In the genomic region with DNA sequence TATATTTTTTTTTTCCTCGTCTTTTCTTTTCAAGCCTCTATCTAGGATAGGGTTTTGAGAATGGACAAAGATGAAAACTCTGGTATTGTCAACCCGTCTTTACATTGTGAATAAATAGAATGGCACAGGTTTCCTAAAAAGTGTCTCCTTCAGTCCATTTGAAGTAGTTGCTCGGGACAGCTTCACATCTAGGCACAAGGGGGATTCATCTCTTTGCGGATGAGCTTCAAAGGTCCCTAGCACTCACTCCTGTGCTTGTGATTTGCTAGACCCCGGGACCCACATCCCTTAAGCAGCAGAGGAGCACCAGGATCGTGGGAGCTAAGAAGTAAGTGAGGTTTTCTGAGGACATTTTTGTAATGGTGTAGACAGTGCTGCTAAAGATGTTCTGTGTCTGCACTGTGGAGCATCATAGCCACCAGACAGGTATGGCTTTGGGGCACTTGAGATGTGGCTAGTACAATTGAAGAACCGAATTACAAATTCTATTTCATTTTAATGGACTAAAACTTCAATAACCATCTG, we compare ENCODE assay signal across 9 mouse cellular contexts. TPM values are rescaled to one million over a fixed set of nuclear protein-coding genes. Genes with fewer than 3 reads are reported as not detected.
DNase-seq lines count a peak whose midpoint lies in the region; ATAC-seq and TF ChIP-seq lines count a peak whose summit lies in the region.
"Had no signal": no experiment of that assay in that cellular context is flagged by ENCODE, and none has a peak within 500 bp of the region (broad histone marks: within the 10 kb centered on the region; RNA-seq: fewer than 3 reads in every experiment).

No protein-coding gene starts in this region.

- H3K9ac ChIP-seq in intestine, postnatal 0 days (ENCODE audit: low read depth, low read length) = peak overlapping the region; percentile 53
- peak overlapping the region; percentile 60 for H3K9ac ChIP-seq in neural tube, embryonic 15.5 days (replicated peaks)

- no peak overlapping the region for H3K27ac ChIP-seq in cerebellum, adult 2 months (ENCODE audit: insufficient read depth, low read length)
- H3K27ac ChIP-seq in intestine, postnatal 0 days (ENCODE audit: low read depth, low read length) = no peak overlapping the region
- H3K27ac ChIP-seq in neural tube, embryonic 15.5 days (replicated peaks) = peak overlapping the region; percentile 41

- WGBS in cerebellum, adult 2 months = 11% methylated on average over 7 of the region's 7 CpGs
- 10% methylated on average over 7 of the region's 7 CpGs for WGBS in intestine, postnatal 0 days
- 13% methylated on average over 7 of the region's 7 CpGs for WGBS in neural tube, embryonic 15.5 days

- H3K4me2 ChIP-seq in intestine, postnatal 0 days (replicated peaks; ENCODE audit: low read depth) = peak overlapping the region; percentile 74
- H3K4me2 ChIP-seq in neural tube, embryonic 15.5 days = peak overlapping the region; percentile 85

- no peaks in the 10 kb centered on the region for H3K9me3 ChIP-seq in intestine, postnatal 0 days (ENCODE audit: control insufficient read depth)
- no peaks in the 10 kb centered on the region for H3K9me3 ChIP-seq in neural tube, embryonic 15.5 days (replicated peaks)

- TF ChIP-seq CTCF in cerebellum, adult 2 months (IDR thresholded peaks at IDR 0.05; ENCODE audit: borderline replicate concordance, insufficient read depth, low read depth, low read length) = no peak
- no peak for TF ChIP-seq CTCF in intestine, postnatal 0 days (IDR thresholded peaks at IDR 0.05; ENCODE audit: low read depth)

- no peaks in the 10 kb centered on the region for H3K36me3 ChIP-seq in intestine, postnatal 0 days (ENCODE audit: control insufficient read depth, insufficient read depth)
- no peaks in the 10 kb centered on the region for H3K36me3 ChIP-seq in neural tube, embryonic 15.5 days

- DNase-seq in cerebellum, adult 2 months = no peak
- DNase-seq in cerebellum, adult 18-20 months = no peak
- peak; percentile 16 for DNase-seq in 3134 (ENCODE audit: extremely low read depth, insufficient read length, low spot score)
- peak; percentile 18 for DNase-seq in embryo, embryonic 9.5 days (ENCODE audit: extremely low spot score)
- DNase-seq in cerebellum, adult 9-10 months = no peak

- no peaks in the 10 kb centered on the region for H3K27me3 ChIP-seq in cerebellum, adult 2 months (ENCODE audit: control insufficient read depth, insufficient read depth, low read length)
- no peaks in the 10 kb centered on the region for H3K27me3 ChIP-seq in intestine, postnatal 0 days (replicated peaks; ENCODE audit: control insufficient read depth, insufficient read depth, low read length)
- H3K27me3 ChIP-seq in neural tube, embryonic 15.5 days (replicated peaks) = no peaks in the 10 kb centered on the region

- no peak for ATAC-seq in intestine, postnatal 0 days
- no peak for ATAC-seq in neural tube, embryonic 15.5 days (ENCODE audit: low FRiP score)
- no peak for ATAC-seq in megakaryocyte-erythroid progenitor cell, adult 5-6 weeks (replicated peaks; ENCODE audit: low FRiP score, low TSS enrichment, poor library complexity, severe bottlenecking)

- no peak for TF ChIP-seq POLR2A in cerebellum, adult 2 months (IDR thresholded peaks at IDR 0.05; ENCODE audit: borderline replicate concordance, insufficient read depth, low read length)

- no peaks in the 10 kb centered on the region for H3K4me1 ChIP-seq in cerebellum, adult 2 months (ENCODE audit: control insufficient read depth, insufficient read depth, low read length)
- no peaks in the 10 kb centered on the region for H3K4me1 ChIP-seq in intestine, postnatal 0 days (replicated peaks; ENCODE audit: control insufficient read depth, insufficient read depth, low read length)
- peaks cover 18% of the 10 kb centered on the region for H3K4me1 ChIP-seq in neural tube, embryonic 15.5 days

- peak overlapping the region; percentile 48 for H3K4me3 ChIP-seq in cerebellum, adult 2 months (replicated peaks; ENCODE audit: insufficient read depth, low read depth, low read length)
- peak overlapping the region; percentile 51 for H3K4me3 ChIP-seq in intestine, postnatal 0 days (ENCODE audit: low read depth, low read length)
- peak overlapping the region; percentile 58 for H3K4me3 ChIP-seq in neural tube, embryonic 15.5 days (replicated peaks)

RNA-seq across cellular contexts. Expression of a gene that starts 0.7 kb away (rescaled TPM):
- 46.1 and 46.3 TPM in 2 replicates for polyA plus RNA-seq in cerebellum, adult 2 months (2012; rRNA removed)
- 9.3 and 10.2 TPM in 2 replicates for polyA plus RNA-seq in intestine, postnatal 0 days (2015; fragmentation: Nextera tagmentation; extraction: Ambion mirVana)
- polyA plus RNA-seq in neural tube, embryonic 15.5 days (2015; fragmentation: Nextera tagmentation; extraction: Ambion mirVana) = 97.9 and 110 TPM in 2 replicates
- 22.8 and 23.5 TPM in 2 replicates for total RNA-seq in megakaryocyte-erythroid progenitor cell, adult 5-6 weeks (2014; fragmentation: Nextera tagmentation)
- total RNA-seq in megakaryocyte-erythroid progenitor cell, adult 5-6 weeks (2017) = 28.6 and 54.5 TPM in 2 replicates

RNA-seq across cellular contexts. Expression of a gene that starts 32.6 kb away (rescaled TPM):
- not detected in 2 replicates for polyA plus RNA-seq in cerebellum, adult 2 months (2012; rRNA removed)
- polyA plus RNA-seq in intestine, postnatal 0 days (2015; fragmentation: Nextera tagmentation; extraction: Ambion mirVana) = not detected in 2 replicates
- polyA plus RNA-seq in neural tube, embryonic 15.5 days (2015; fragmentation: Nextera tagmentation; extraction: Ambion mirVana) = not detected in 2 replicates
- total RNA-seq in megakaryocyte-erythroid progenitor cell, adult 5-6 weeks (2014; fragmentation: Nextera tagmentation) = 4.4 TPM in 1 of 2 replicates, not detected in the other
- total RNA-seq in megakaryocyte-erythroid progenitor cell, adult 5-6 weeks (2017) = 0.75 TPM in 1 of 2 replicates, not detected in the other
- polyA plus RNA-seq: Patski had no signal

RNA-seq across cellular contexts. Expression of a gene that starts 41.6 kb away (rescaled TPM):
- polyA plus RNA-seq in cerebellum, adult 2 months (2012; rRNA removed) = 24.8 and 26.7 TPM in 2 replicates
- 12.8 and 14.1 TPM in 2 replicates for polyA plus RNA-seq in intestine, postnatal 0 days (2015; fragmentation: Nextera tagmentation; extraction: Ambion mirVana)
- 76.5 and 80.8 TPM in 2 replicates for polyA plus RNA-seq in neural tube, embryonic 15.5 days (2015; fragmentation: Nextera tagmentation; extraction: Ambion mirVana)
- 34.3 and 34.8 TPM in 2 replicates for total RNA-seq in megakaryocyte-erythroid progenitor cell, adult 5-6 weeks (2014; fragmentation: Nextera tagmentation)
- total RNA-seq in megakaryocyte-erythroid progenitor cell, adult 5-6 weeks (2017) = 39.7 and 46.9 TPM in 2 replicates

Comparison
In these comparisons a context has a peak if more than half of its experiments do, and no peak if none do; other contexts are left out.
1. DNase-seq: peak in 3134 (single experiment) and embryo, embryonic 9.5 days (single experiment); none in cerebellum, adult 2 months (0 of 2), cerebellum, adult 18-20 months (0 of 2) and cerebellum, adult 9-10 months (single experiment).
2. Peak in every context shown above with its lines, with median percentiles within 50 percentile points of each other: H3K4me3 ChIP-seq.